Mouse (Mus musculus) heart, postnatal 10 days (tissue): Measurements from ENCODE around the gene Gm2431. TPM values are rescaled to one million over a fixed set of nuclear protein-coding genes. Genes with fewer than 3 reads are reported as not detected.
"Not testable (repeated sequence)": the region's sequence is repeated elsewhere in the genome, so short reads cannot be mapped to it uniquely, and the experiment has no call there.

Experiments used
- DNase-seq, 2 experiments: peaks; one replicate each; pipeline ENCODE4 v3.0.0; 2021
- intact Hi-C: fragments of 180-260 bp; cut with DNase I; formaldehyde crosslinking; loops from one replicate; pipeline ENCODE4 v1.15.1; 2025
- total RNA-seq, 2 experiments: library from RNA; stranded (reverse); gene quantifications; 2 replicates each; pipeline ENCODE4 v1.2.3; 2021

Gene Gm2431
- not detected for total RNA-seq

- DNase-seq, intact Hi-C loops: not testable (repeated sequence)
These were observed at the start of gene Gm2431 for GRCm38 (mm10) chr7:142258254-142258653. TSS of gene Gm2431 (minus strand) at chr7:142258354.

- intact Hi-C loops, DNase-seq: not testable (repeated sequence)
These were observed 45.8 kb upstream of the Gm2431 start for GRCm38 (mm10) chr7:142303929-142304328.

- intact Hi-C loops, result no loop called here
- DNase-seq, result no peak
These were observed 45.1 kb upstream of the Gm2431 start, which contains the start of gene Krtap5-4 for GRCm38 (mm10) chr7:142303249-142303648. TSS of gene Krtap5-4 (plus strand) at chr7:142303549.

GRCm38 (mm10) chr7:142297018-142297417, 38.9 kb upstream of the Gm2431 start, which contains the start of gene Krtap5-1:
TSS of gene Krtap5-1 (minus strand) at chr7:142297118.
- intact Hi-C loops, DNase-seq: not testable (repeated sequence)

DNA sequence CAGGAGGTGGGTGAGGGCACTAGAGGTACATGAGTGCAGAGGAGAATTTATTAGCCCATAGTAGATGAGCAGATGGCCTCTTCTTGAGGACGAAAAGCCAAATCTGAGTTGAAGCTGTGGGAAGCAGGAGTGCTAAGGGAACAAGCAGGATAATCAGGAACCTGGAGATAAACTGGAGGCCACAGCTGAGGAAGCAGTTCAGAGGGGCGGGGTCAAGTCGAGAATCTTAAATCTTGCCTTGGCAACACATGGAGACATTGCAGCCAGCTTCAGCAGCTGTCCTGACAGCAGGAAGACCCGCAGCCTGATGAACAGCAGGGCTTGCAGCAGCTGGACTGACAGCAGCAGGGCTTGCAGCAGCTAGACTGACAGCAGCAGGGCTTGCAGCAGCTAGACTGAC, 38.0 kb upstream of the Gm2431 start:
- intact Hi-C loops, result not testable (repeated sequence)
- peak; percentile 22 to 24 for DNase-seq

DNA sequence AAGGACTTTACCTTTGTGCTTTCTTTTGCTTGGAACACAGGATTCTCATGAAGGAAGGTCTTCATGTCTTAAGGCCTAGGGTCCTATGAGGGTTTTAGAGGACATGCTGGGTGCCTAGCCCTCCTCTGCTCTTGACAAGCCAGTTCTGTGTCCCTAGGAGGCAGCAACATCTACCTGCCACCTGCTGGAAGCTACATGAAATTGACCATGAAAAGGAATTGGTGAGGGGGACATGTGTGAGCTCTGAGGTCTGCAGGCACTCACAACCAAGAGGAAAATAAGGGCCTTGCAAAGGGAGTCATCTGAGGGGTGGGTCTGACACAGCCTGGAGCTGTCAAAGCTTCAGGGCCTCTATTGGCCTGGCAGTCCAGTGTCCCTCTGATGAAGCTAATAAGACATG, 37.3 kb upstream of the Gm2431 start:
- DNase-seq, result no peak
- intact Hi-C loops, result no loop called here

DNA sequence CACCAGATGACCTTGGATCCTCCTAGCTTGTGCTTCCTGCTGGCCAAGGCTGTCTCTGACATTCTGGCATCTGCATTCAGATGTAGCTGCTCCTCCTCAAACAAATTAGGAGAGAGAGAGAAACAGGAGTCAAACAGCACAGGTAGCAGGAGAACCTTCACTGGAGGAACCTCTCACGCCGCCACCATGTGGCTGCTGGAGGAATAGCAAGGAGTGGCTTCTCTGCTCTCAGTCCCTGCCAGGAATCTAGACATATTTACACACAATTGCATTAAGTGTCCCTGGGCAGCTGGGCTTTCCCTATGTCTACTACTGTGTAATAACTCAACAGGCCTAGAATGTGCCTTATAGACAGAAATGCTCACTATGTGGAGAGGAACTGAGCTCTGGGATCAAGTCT, 35.7 kb upstream of the Gm2431 start:
- peak in 1 of 2 experiments; percentile 29 for DNase-seq
- intact Hi-C loops, result not testable (repeated sequence)

DNA sequence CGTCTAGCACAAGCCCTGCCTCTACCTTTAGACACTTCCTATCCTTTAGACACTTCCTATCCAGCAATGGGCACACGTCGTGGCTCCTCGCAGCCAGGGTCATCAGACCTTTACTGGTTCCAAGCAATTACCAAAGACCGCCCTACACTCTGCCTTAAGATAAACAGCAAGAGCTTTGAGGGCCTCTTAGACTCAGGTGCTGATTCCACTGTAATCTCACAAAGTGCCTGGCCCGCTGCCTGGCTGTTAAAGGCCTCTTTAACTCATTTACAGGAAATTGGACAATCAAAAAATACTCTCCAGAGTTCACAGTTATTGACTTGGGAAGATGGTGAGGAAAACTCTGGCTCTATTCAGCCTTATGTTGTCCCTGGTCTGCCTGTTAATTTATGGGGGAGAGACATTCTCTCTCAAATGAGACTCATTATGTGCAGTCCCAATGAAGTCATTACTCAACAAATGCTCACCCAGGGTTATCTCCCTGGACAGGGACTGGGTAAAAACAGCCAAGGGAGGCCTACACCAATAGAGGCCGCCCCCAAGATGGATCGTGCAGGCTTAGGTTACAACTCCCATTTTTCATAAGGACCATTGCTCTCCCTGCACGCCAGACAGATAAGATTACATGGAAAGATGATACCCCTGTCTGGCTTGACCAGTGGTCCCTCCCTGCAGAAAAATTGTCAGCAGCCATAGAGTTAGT, 27.9 kb upstream of the Gm2431 start:
- intact Hi-C loops, result not testable (repeated sequence)

DNA sequence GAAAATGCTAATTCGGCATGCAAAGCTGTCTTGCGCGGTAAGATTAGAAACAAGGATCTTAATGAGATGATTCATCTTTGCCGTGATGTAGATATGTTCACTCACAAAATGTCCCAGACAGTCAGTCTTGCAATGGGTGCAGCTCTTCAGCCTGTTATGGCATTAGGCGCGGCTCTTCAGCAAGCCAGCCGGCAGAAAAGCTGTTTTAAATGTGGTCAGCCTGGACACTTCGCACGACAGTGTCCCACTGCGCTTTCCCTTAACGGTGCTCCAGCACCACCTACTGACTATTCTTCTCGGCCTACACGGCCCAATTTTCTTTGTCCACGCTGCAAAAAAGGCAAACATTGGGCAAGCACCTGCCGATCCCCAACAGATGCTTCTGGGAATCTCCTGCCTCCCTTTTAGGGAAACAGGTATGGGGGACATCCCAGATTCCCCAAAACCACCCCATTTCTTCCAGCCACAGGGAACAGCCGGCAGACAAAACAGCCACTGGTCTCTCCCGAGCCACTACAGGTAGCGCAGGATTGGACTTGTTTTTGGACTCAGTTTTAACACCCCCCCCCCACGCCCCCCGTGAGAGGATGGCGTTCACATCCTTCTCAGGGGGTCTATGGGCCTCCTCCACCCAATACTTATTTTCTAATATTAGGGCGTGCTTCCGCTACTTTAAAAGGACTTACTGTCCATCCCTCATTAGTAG, 27.1 kb upstream of the Gm2431 start:
- DNase-seq, result peak; percentile 46 to 64
- intact Hi-C loops, result no loop called here

More for the DNA sequence above, 27.9 kb upstream of the Gm2431 start:
- DNase-seq, result not testable (repeated sequence)

- DNase-seq, result peak; percentile 92 to 96
- intact Hi-C loops, result loop anchor here (1.0 kb wide), 1 partner anchor 138 kb away; no protein-coding TSS in a partner anchor
These were observed 26.5 kb upstream of the Gm2431 start for GRCm38 (mm10) chr7:142284615-142285080.

DNA sequence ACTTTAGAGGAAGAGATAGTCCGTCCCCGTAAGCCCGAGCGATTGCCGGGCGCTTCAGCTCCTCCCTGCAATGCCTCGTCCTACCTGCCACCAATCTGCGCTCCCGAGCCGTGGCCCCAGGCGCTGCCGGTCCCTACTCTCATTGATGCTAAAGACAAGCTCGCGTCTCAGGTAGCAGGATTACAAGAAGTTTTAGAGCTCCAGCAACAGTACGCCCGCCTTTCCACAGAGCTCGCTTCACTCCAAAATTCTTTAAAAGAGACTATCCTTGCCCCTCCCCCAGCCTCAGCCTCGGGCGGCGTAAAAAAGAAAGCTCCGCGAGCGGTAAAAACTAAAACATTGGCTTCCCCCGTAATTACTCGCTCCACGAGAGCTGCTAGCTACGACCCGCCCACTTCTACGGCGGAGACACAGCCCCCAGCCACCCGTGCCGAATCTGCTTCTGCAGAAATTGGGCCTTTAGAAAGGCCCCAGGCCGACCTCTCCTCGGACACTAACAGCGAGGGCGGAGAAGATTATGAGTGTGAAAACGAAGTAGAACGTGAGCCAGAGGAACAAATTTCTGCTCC, 26.0 kb upstream of the Gm2431 start:
- peak; percentile 72 to 79 for DNase-seq
- intact Hi-C loops, result loop anchor here (1.0 kb wide), 1 partner anchor 138 kb away; no protein-coding TSS in a partner anchor

GRCm38 (mm10) chr7:142282847-142283246, 24.7 kb upstream of the Gm2431 start:
- intact Hi-C loops, DNase-seq: not testable (repeated sequence)

- intact Hi-C loops, DNase-seq: not testable (repeated sequence)
These were observed 21.1 kb upstream of the Gm2431 start for GRCm38 (mm10) chr7:142279291-142279690.

GRCm38 (mm10) chr7:142278183-142278582, 20.0 kb upstream of the Gm2431 start:
- DNase-seq, result peak; percentile 69 to 83
- intact Hi-C loops, result not testable (repeated sequence)

GRCm38 (mm10) chr7:142274263-142274662, 16.1 kb upstream of the Gm2431 start, which contains the start of gene Gm4559:
TSS of gene Gm4559 (minus strand) at chr7:142274363.
- intact Hi-C loops, DNase-seq: not testable (repeated sequence)

- DNase-seq, result peak; percentile 31 to 55
- intact Hi-C loops, result no loop called here
These were observed 2.6 kb downstream of the Gm2431 start for GRCm38 (mm10) chr7:142255517-142255916.

- intact Hi-C loops, result loop anchor here (1.0 kb wide), 1 partner anchor 104 kb away; no protein-coding TSS in a partner anchor
- peak; percentile 41 to 63 for DNase-seq
These were observed 8.3 kb downstream of the Gm2431 start for GRCm38 (mm10) chr7:142249824-142250223.

GRCm38 (mm10) chr7:142240978-142241377, 17.2 kb downstream of the Gm2431 start, which contains the start of gene Gm40460:
TSS of gene Gm40460 (minus strand) at chr7:142241078.
- DNase-seq, result no peak
- intact Hi-C loops, result no loop called here

DNA sequence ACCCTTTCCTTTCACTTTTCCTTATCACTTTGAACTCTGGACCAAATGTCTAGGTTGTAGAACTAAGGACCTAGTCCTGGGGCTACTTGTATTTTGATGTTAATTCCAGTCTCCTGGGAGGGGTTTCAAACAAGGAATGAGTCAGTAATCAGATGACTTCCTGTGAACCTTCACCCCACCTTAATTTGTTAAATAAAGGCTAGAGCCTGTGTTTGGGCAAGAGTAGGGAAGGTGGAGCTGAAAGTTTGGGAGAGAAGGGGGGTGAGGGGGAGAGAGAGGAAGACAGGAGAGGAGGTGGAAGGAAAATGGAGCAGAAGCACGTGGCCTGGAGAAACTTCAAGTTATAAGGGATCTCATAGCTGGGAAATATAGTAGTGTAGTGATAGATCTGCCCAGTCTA, 26.6 kb downstream of the Gm2431 start:
- intact Hi-C loops, result no loop called here

DNA sequence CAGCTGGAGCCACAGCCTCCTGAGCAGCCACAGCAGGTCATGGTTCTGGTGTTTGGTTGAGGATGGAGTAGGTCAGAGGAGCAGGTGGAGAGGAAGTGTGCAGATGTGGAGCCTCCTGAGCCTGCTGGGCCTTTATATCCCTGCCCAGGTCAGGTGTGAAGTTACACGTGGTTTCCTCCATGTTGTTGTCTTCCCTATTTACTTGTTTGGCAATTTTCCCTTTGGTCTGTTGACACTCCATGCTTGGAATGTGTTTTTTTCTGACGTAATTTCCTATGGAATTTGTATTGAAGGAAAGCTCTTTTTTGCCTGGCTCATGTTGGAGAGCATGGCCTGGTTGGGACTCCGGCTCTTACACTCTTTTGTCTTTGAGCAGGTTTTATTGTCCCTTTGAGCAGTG, 28.3 kb downstream of the Gm2431 start, which contains the start of gene Krtap5-5:
Krtap5-5 (minus strand) TSS at position 101 of the 400 bp plus-strand sequence.
- DNase-seq, intact Hi-C loops: not testable (repeated sequence)

More for the DNA sequence above, 26.6 kb downstream of the Gm2431 start:
- no peak for DNase-seq

- intact Hi-C loops, result no loop called here
- DNase-seq, result no peak
These were observed 33.6 kb downstream of the Gm2431 start for GRCm38 (mm10) chr7:142224518-142224917.
